Comparison of ENCODE assay signal across 8 mouse cellular contexts in genomic region chr6:29436461-29436934, GRCm38 (mm10). TPM values are rescaled to one million over a fixed set of nuclear protein-coding genes. Genes with fewer than 3 reads are reported as not detected.
DNase-seq lines count a peak whose midpoint lies in the region; ATAC-seq and TF ChIP-seq lines count a peak whose summit lies in the region.

No protein-coding gene starts in this region.

- peaks cover 13% of the 10 kb centered on the region for H3K4me1 ChIP-seq in intestine, embryonic 16.5 days (ENCODE audit: control insufficient read depth, insufficient read depth, low read length)

- no peaks in the 10 kb centered on the region for H3K36me3 ChIP-seq in intestine, embryonic 16.5 days (ENCODE audit: control insufficient read depth, insufficient read depth, low read length)
- peaks cover 43% of the 10 kb centered on the region for H3K36me3 ChIP-seq in myocyte (ENCODE audit: control insufficient read depth, insufficient read depth)

- H3K79me2 ChIP-seq in myocyte (ENCODE audit: control insufficient read depth, insufficient read depth) = peaks cover 44% of the 10 kb centered on the region

- DNase-seq in kidney, postnatal 10 days = peak; percentile 57
- DNase-seq in kidney, adult 11 months = no peak
- peak; percentile 39 for DNase-seq in embryo, embryonic 10.5 days (ENCODE audit: low spot score)
- DNase-seq in heart, adult 11 months = peak; percentile 99
- DNase-seq in frontal cortex, postnatal 10 days (ENCODE audit: low spot score in 2 of 2) = no peak

- peaks cover 14% of the 10 kb centered on the region for H3K27me3 ChIP-seq in intestine, embryonic 16.5 days (replicated peaks; ENCODE audit: control insufficient read depth, insufficient read depth, low read length)
- no peaks in the 10 kb centered on the region for H3K27me3 ChIP-seq in myocyte (ENCODE audit: control insufficient read depth, insufficient read depth, insufficient read length)

- H3K9ac ChIP-seq in intestine, embryonic 16.5 days (ENCODE audit: low read depth, low read length) = peak overlapping the region; percentile 76

- peak; percentile 41 for TF ChIP-seq POLR2A in myocyte (IDR thresholded peaks at IDR 0.05; ENCODE audit: insufficient read length, low read depth)

- no peak for ATAC-seq in intestine, embryonic 16.5 days
- no peak for ATAC-seq in megakaryocyte progenitor cell, adult 5-6 weeks (replicated peaks; ENCODE audit: poor library complexity)

- peak overlapping the region; percentile 49 for H3ac ChIP-seq in myocyte (ENCODE audit: control insufficient read depth, insufficient read length)

- H3K4me2 ChIP-seq in intestine, embryonic 16.5 days (ENCODE audit: low read depth, low read length) = peak overlapping the region; percentile 85
- H3K4me2 ChIP-seq in myocyte (ENCODE audit: low read depth) = peak overlapping the region; percentile 86

- WGBS in intestine, embryonic 16.5 days = 11% methylated on average over 11 of the region's 11 CpGs

- H3K4me3 ChIP-seq in intestine, embryonic 16.5 days (ENCODE audit: low read length) = peak overlapping the region; percentile 65
- peak overlapping the region; percentile 100 for H3K4me3 ChIP-seq in myocyte

- H3K27ac ChIP-seq in intestine, embryonic 16.5 days (ENCODE audit: low read length) = peak overlapping the region; percentile 86

- no peaks in the 10 kb centered on the region for H3K9me3 ChIP-seq in intestine, embryonic 16.5 days (ENCODE audit: control insufficient read depth, low read length)

TF ChIP-seq in myocyte, 11 proteins besides CTCF, POLR2A, EP300 and RAD21:
- no peak for TF ChIP-seq REST (IDR thresholded peaks at IDR 0.05; ENCODE audit: insufficient read depth, insufficient read length)
- TF ChIP-seq POLR2AphosphoS2 (IDR thresholded peaks at IDR 0.05; ENCODE audit: insufficient read length, low read depth) = peak; percentile 70

RNA-seq across cellular contexts. Expression of gene Flnc, which starts 3.4 kb away (rescaled TPM):
- 6.1 and 7.3 TPM in 2 replicates for polyA plus RNA-seq in intestine, embryonic 16.5 days (2015; fragmentation: Nextera tagmentation; extraction: Ambion mirVana)
- 268 TPM for polyA plus RNA-seq in myocyte (2012; fragmentation: generic; extraction: Trizol)
- not detected in 2 replicates for total RNA-seq in megakaryocyte progenitor cell, adult 5-6 weeks (2015)
- not detected in 2 replicates for total RNA-seq in megakaryocyte progenitor cell, adult 5-6 weeks (2017)

RNA-seq across cellular contexts. Expression of gene Atp6v1f, which starts 31.0 kb away (rescaled TPM):
- polyA plus RNA-seq in intestine, embryonic 16.5 days (2015; fragmentation: Nextera tagmentation; extraction: Ambion mirVana) = 358 and 362 TPM in 2 replicates
- 242 TPM for polyA plus RNA-seq in myocyte (2012; fragmentation: generic; extraction: Trizol)
- total RNA-seq in megakaryocyte progenitor cell, adult 5-6 weeks (2015) = 205 and 206 TPM in 2 replicates
- total RNA-seq in megakaryocyte progenitor cell, adult 5-6 weeks (2017) = 115 and 159 TPM in 2 replicates

RNA-seq across cellular contexts. Expression of gene Atp6v1fnb, which starts 34.7 kb away (rescaled TPM):
- 0.38 TPM in 1 of 2 replicates, not detected in the other for polyA plus RNA-seq in intestine, embryonic 16.5 days (2015; fragmentation: Nextera tagmentation; extraction: Ambion mirVana)
- polyA plus RNA-seq in myocyte (2012; fragmentation: generic; extraction: Trizol) = not detected
- total RNA-seq in megakaryocyte progenitor cell, adult 5-6 weeks (2015) = 0.79 TPM in 1 of 2 replicates, not detected in the other
- not detected in 2 replicates for total RNA-seq in megakaryocyte progenitor cell, adult 5-6 weeks (2017)

RNA-seq across cellular contexts. Expression of gene Ccdc136, which starts 40.4 kb away (rescaled TPM):
- 5.5 and 6.5 TPM in 2 replicates for polyA plus RNA-seq in intestine, embryonic 16.5 days (2015; fragmentation: Nextera tagmentation; extraction: Ambion mirVana)
- polyA plus RNA-seq in myocyte (2012; fragmentation: generic; extraction: Trizol) = 16.7 TPM
- not detected in 2 replicates for total RNA-seq in megakaryocyte progenitor cell, adult 5-6 weeks (2015)
- total RNA-seq in megakaryocyte progenitor cell, adult 5-6 weeks (2017) = 0.41 TPM in 1 of 2 replicates, not detected in the other

RNA-seq across cellular contexts. Expression of gene Opn1sw, which starts 48.2 kb away (rescaled TPM):
- 0.27 and 0.40 TPM in 2 replicates for polyA plus RNA-seq in intestine, embryonic 16.5 days (2015; fragmentation: Nextera tagmentation; extraction: Ambion mirVana)
- 0.17 TPM for polyA plus RNA-seq in myocyte (2012; fragmentation: generic; extraction: Trizol)
- total RNA-seq in megakaryocyte progenitor cell, adult 5-6 weeks (2015) = not detected in 2 replicates
- not detected in 2 replicates for total RNA-seq in megakaryocyte progenitor cell, adult 5-6 weeks (2017)

Comparison
In these comparisons a context has a peak if more than half of its experiments do, and no peak if none do; other contexts are left out.
1. DNase-seq: peak in kidney, postnatal 10 days (single experiment), embryo, embryonic 10.5 days (single experiment) and heart, adult 11 months (single experiment); none in kidney, adult 11 months (single experiment) and frontal cortex, postnatal 10 days (0 of 2).
2. RNA of gene Flnc, which starts 3.4 kb away (polyA plus RNA-seq): 268 TPM in myocyte (single experiment); 6.1 to 7.3 TPM in intestine, embryonic 16.5 days; every median in the first group is over 10 times any median in the second.